In genomic region chr5:26451306-26451705, GRCm38 (mm10) we compare ENCODE assay signal across 19 mouse cellular contexts.
DNase-seq lines count a peak whose midpoint lies in the region; ATAC-seq lines count a peak whose summit lies in the region.
"Had no signal": no experiment of that assay in that cellular context is flagged by ENCODE, and none has a peak within 500 bp of the region (broad histone marks: within the 10 kb centered on the region; RNA-seq: fewer than 3 reads in every experiment).

No protein-coding gene starts in this region.

- H3K9ac ChIP-seq in forebrain, embryonic 14.5 days (ENCODE audit: low read length) = no peak overlapping the region
- H3K9ac ChIP-seq: hindbrain, embryonic 13.5 days; intestine, embryonic 15.5 days had no signal

- no peak for ATAC-seq in forebrain, embryonic 14.5 days
- no peak for ATAC-seq in megakaryocyte, adult 5-6 weeks (ENCODE audit: poor library complexity, severe bottlenecking)
- ATAC-seq: hindbrain, embryonic 16.5 days; intestine, embryonic 15.5 days had no signal

- H3K4me2 ChIP-seq in forebrain, embryonic 14.5 days (ENCODE audit: low read length) = no peak overlapping the region
- H3K4me2 ChIP-seq: heart, embryonic 11.5 days; hindbrain, embryonic 13.5 days; intestine, embryonic 15.5 days had no signal

- no peaks in the 10 kb centered on the region for H3K36me3 ChIP-seq in forebrain, embryonic 14.5 days (ENCODE audit: control insufficient read depth, insufficient read depth, low read length)
- no peaks in the 10 kb centered on the region for H3K36me3 ChIP-seq in forebrain, embryonic 10.5 days (replicated peaks)
- H3K36me3 ChIP-seq: hindbrain, embryonic 10.5 days; hindbrain, embryonic 13.5 days; intestine, embryonic 15.5 days had no signal

- 50% methylated on average over 1 of the region's 1 CpGs for WGBS in forebrain, embryonic 14.5 days
- 67% methylated on average over 1 of the region's 1 CpGs for WGBS in forebrain, embryonic 10.5 days

- no peak overlapping the region for H3K4me3 ChIP-seq in forebrain, embryonic 14.5 days (ENCODE audit: low read depth, low read length)
- no peak overlapping the region for H3K4me3 ChIP-seq in forebrain, embryonic 10.5 days
- H3K4me3 ChIP-seq: hindbrain, embryonic 10.5 days; hindbrain, embryonic 13.5 days; intestine, embryonic 15.5 days had no signal

- H3K4me1 ChIP-seq in forebrain, embryonic 14.5 days (ENCODE audit: control insufficient read depth, insufficient read depth, low read length) = no peaks in the 10 kb centered on the region
- no peaks in the 10 kb centered on the region for H3K4me1 ChIP-seq in forebrain, embryonic 10.5 days
- H3K4me1 ChIP-seq: hindbrain, embryonic 10.5 days; hindbrain, embryonic 13.5 days; intestine, embryonic 15.5 days had no signal

- no peaks in the 10 kb centered on the region for H3K9me3 ChIP-seq in forebrain, embryonic 14.5 days (replicated peaks; ENCODE audit: control insufficient read depth, low read length)
- H3K9me3 ChIP-seq in forebrain, embryonic 10.5 days = no peaks in the 10 kb centered on the region
- H3K9me3 ChIP-seq: hindbrain, embryonic 10.5 days; hindbrain, embryonic 13.5 days; intestine, embryonic 15.5 days had no signal

- H3K27ac ChIP-seq in forebrain, embryonic 14.5 days (ENCODE audit: low read depth, low read length) = no peak overlapping the region
- no peak overlapping the region for H3K27ac ChIP-seq in forebrain, embryonic 10.5 days
- H3K27ac ChIP-seq: hindbrain, embryonic 10.5 days; hindbrain, embryonic 13.5 days; intestine, embryonic 15.5 days had no signal

- H3K27me3 ChIP-seq in forebrain, embryonic 14.5 days (replicated peaks; ENCODE audit: control insufficient read depth, insufficient read depth, low read length) = no peaks in the 10 kb centered on the region
- H3K27me3 ChIP-seq in forebrain, embryonic 10.5 days (ENCODE audit: poor library complexity, severe bottlenecking) = no peaks in the 10 kb centered on the region
- H3K27me3 ChIP-seq: hindbrain, embryonic 13.5 days; intestine, embryonic 15.5 days had no signal

- DNase-seq in forebrain, embryonic 14.5 days (ENCODE audit: low spot score) = peak; percentile 8
- DNase-seq in forebrain, embryonic 10.5 days (ENCODE audit: extremely low spot score, low spot score) = no peak
- DNase-seq in heart, adult 11 months = peak; percentile 43
- no peak for DNase-seq in heart, postnatal 4 days
- DNase-seq in brain, adult 2 months (ENCODE audit: low read depth, low spot score) = peak; percentile 5
- DNase-seq: adrenal gland, postnatal 10 days; adrenal gland, postnatal 36 days; cerebellum, adult 18-20 months; cerebellum, adult 9-10 months; cerebellum, postnatal 14 days; gastrocnemius, postnatal 10 days; gastrocnemius, postnatal 36 days; kidney, adult 11 months had no signal

Comparison
In these comparisons a context has a peak if more than half of its experiments do, and no peak if none do; other contexts are left out.
1. DNase-seq: peak in forebrain, embryonic 14.5 days (single experiment), heart, adult 11 months (single experiment) and brain, adult 2 months (single experiment); none in forebrain, embryonic 10.5 days (single experiment) and heart, postnatal 4 days (single experiment).